Mouse (Mus musculus): Measurements from ENCODE around the gene Nudcd3.

The Nudcd3 gene

GRCm38 (mm10) chr11:6200087-6200569 is at the start of gene Nudcd3:
TSS of gene Nudcd3 (minus strand) at chr11:6200415.
- DNase-seq (ENCODE audit: low read depth, low spot score), result peak; percentile 93

GRCm38 (mm10) chr11:6244707-6245106 is 44.5 kb upstream of the Nudcd3 start:
- peak; percentile 67 for DNase-seq (ENCODE audit: low read depth, low spot score)

GRCm38 (mm10) chr11:6233025-6233424 is 32.8 kb upstream of the Nudcd3 start:
- DNase-seq (ENCODE audit: low read depth, low spot score), result no peak

- no peak for DNase-seq (ENCODE audit: low read depth, low spot score)
Observed at GRCm38 (mm10) chr11:6230012-6230411, 29.8 kb upstream of the Nudcd3 start, which contains the start of gene Npc1l1. TSS of gene Npc1l1 (minus strand) at chr11:6230143.

- DNase-seq (ENCODE audit: low read depth, low spot score), result no peak
Observed at GRCm38 (mm10) chr11:6224541-6225229, 24.5 kb upstream of the Nudcd3 start.

- DNase-seq (ENCODE audit: low read depth, low spot score), result peak; percentile 46
Observed at GRCm38 (mm10) chr11:6222187-6222586, 22.0 kb upstream of the Nudcd3 start.

GRCm38 (mm10) chr11:6219967-6220366 is 19.8 kb upstream of the Nudcd3 start:
- no peak for DNase-seq (ENCODE audit: low read depth, low spot score)

GRCm38 (mm10) chr11:6218189-6218896 is 18.1 kb upstream of the Nudcd3 start:
- no peak for DNase-seq (ENCODE audit: low read depth, low spot score)

GRCm38 (mm10) chr11:6216834-6217233 is 16.6 kb upstream of the Nudcd3 start:
- DNase-seq (ENCODE audit: low read depth, low spot score), result peak; percentile 29

- no peak for DNase-seq (ENCODE audit: low read depth, low spot score)
Observed at GRCm38 (mm10) chr11:6208158-6208557, 7.9 kb upstream of the Nudcd3 start.

- DNase-seq (ENCODE audit: low read depth, low spot score), result no peak
Observed at GRCm38 (mm10) chr11:6207090-6207489, 6.9 kb upstream of the Nudcd3 start.

GRCm38 (mm10) chr11:6200570-6200969 is 355 bp upstream of the Nudcd3 start:
- DNase-seq (ENCODE audit: low read depth, low spot score), result no peak

GRCm38 (mm10) chr11:6199410-6200086 is 667 bp downstream of the Nudcd3 start, which contains the start of gene A730071L15Rik:
TSS of gene A730071L15Rik (plus strand) at chr11:6200029.
- DNase-seq (ENCODE audit: low read depth, low spot score), result peak; percentile 76

- no peak for DNase-seq (ENCODE audit: low read depth, low spot score)
Observed at GRCm38 (mm10) chr11:6198449-6198848, 1.8 kb downstream of the Nudcd3 start.

GRCm38 (mm10) chr11:6196780-6197179 is 3.4 kb downstream of the Nudcd3 start:
- DNase-seq (ENCODE audit: low read depth, low spot score), result no peak

- DNase-seq (ENCODE audit: low read depth, low spot score), result peak; percentile 88
Observed at GRCm38 (mm10) chr11:6187878-6188277, 12.3 kb downstream of the Nudcd3 start.

- DNase-seq (ENCODE audit: low read depth, low spot score), result no peak
Observed at GRCm38 (mm10) chr11:6187399-6187798, 12.8 kb downstream of the Nudcd3 start.

- no peak for DNase-seq (ENCODE audit: low read depth, low spot score)
Observed at GRCm38 (mm10) chr11:6184202-6184935, 15.8 kb downstream of the Nudcd3 start.

GRCm38 (mm10) chr11:6183246-6183645 is 17.0 kb downstream of the Nudcd3 start:
- DNase-seq (ENCODE audit: low read depth, low spot score), result no peak

GRCm38 (mm10) chr11:6180811-6181399 is 19.3 kb downstream of the Nudcd3 start:
- DNase-seq (ENCODE audit: low read depth, low spot score), result peak; percentile 90

- no peak for DNase-seq (ENCODE audit: low read depth, low spot score)
Observed at GRCm38 (mm10) chr11:6179194-6179593, 21.0 kb downstream of the Nudcd3 start.

All from ZHBTc4 (cell line).